Mouse (Mus musculus) lung, adult 2 months (tissue): ENCODE measurements around the gene Tmem136.

Source experiments
- CTCF ChIP-seq: fragments of 200-500 bp; IDR thresholded peaks from 2 replicates; pipeline ENCODE4 v1.5.1; 2011; ENCODE audit warnings: mild to moderate bottlenecking, low read length, control low read depth; ENCODE audit not compliant: insufficient read depth
- POLR2A ChIP-seq: fragments of 200-500 bp; IDR thresholded peaks from 2 replicates; pipeline ENCODE4 v1.6.1; 2011; ENCODE audit warnings: low read depth, mild to moderate bottlenecking, control low read depth, low read length, borderline replicate concordance; ENCODE audit errors: extremely low read depth

DNA sequence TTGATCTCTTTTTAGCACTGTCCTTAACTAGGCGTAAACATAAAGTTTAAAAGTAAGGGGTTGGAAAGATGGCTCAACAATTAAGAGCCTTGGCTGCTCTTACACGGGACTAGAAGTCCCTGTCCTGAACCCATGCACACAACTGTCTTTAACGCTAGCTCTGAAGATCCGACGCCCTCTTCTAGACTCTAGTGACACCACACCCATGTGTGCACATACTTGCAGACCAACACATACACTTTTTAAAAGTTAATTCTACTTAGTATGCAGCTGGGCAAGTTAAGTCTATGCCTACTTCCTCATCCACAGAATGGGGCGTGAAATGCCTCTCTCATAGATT, 597 bp upstream of the Tmem136 start:
- TF ChIP-seq CTCF (no peak), POLR2A (no peak)
